Mouse (Mus musculus) embryo, embryonic 9.5 days (tissue): Measurements from ENCODE around the gene P4hb.
"Not testable (repeated sequence)": the region's sequence is repeated elsewhere in the genome, so short reads cannot be mapped to it uniquely, and the experiment has no call there.

Experiments
- DNase-seq: peaks from one replicate; pipeline ENCODE4 v3.0.0-alpha.2; 2017; ENCODE audit errors: extremely low spot score

Gene P4hb

DNA sequence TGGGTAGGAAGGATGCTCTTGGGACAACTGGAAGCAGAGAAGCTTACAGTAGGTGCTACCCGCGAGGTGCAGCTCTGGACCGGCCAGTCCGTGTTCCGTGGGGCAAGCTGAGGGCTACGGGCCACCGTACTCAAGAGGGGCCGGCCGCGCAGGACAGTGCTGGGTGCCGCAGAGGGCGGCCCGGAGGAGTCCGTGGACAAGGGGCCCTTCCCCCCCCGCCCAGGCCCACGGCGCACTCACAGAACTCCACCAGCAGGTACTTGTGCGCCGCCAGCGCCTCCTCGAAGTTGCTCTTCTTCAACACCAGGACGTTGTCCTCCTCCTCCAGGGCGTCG is 669 bp downstream of the P4hb start:
- DNase-seq, result no peak

- no peak for DNase-seq
These were observed 1.2 kb downstream of the P4hb start for GRCm38 (mm10) chr11:120571754-120572416.

GRCm38 (mm10) chr11:120571122-120571521 is 1.9 kb downstream of the P4hb start:
- DNase-seq, result no peak

DNA sequence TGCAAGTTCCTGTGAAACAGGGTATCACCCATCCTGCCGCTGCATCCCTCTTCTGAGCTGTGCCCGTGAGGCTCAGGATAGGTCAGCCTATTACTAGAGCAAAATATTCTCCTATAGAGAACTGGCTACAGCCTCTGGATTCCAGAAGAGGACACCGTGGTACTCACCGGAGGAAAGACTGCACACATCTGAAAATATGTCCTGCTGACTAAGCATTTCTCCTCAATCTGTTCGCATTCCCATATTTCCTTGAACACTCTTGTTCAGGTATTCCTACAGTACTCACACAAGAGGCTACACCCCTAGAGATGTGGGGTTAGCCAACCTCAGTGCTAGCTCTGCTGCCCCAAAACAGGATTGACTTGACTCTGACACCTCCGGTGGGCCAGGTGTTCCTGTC is 4.7 kb downstream of the P4hb start:
- no peak for DNase-seq

- DNase-seq, result no peak
These were observed 7.9 kb downstream of the P4hb start for GRCm38 (mm10) chr11:120565114-120565513.

GRCm38 (mm10) chr11:120562949-120563348 is 10.1 kb downstream of the P4hb start:
- no peak for DNase-seq

DNA sequence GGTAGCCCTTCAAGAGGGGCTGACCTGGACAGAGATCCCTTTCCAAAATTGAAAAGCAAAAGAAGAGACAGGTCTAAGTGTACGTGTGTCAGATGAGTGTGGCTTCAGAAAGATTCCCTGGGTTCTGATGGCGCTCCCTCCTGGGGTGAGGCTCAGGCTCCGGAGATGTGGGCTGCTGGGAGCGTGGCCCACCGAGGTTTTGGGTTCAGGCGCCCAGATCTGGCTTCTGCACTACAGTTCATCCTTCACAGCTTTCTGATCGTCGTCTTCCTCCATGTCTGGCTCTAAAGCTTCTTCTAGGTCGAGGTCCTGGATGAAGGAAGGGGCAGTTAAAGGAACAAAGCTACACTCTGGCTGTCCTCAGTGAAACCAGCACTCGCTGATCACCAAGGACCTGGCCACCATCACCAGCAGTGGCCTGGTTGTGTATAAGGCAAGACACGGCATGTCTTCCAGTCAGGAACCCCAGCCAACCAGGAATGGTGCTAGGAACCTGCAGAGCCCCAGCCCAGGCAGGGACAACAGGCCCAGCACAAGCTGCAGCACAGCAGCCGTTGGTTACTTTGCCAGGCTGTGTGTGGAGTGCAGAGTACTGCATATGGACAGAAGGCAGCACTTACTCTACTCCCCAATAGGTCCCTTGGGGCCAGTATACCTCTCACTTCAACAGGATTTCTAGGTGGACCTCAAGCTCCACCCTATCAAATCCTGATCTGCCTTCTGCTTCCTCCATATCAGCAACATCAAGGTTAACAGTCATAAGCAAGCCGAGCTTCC is 11.9 kb downstream of the P4hb start:
- no peak for DNase-seq

DNA sequence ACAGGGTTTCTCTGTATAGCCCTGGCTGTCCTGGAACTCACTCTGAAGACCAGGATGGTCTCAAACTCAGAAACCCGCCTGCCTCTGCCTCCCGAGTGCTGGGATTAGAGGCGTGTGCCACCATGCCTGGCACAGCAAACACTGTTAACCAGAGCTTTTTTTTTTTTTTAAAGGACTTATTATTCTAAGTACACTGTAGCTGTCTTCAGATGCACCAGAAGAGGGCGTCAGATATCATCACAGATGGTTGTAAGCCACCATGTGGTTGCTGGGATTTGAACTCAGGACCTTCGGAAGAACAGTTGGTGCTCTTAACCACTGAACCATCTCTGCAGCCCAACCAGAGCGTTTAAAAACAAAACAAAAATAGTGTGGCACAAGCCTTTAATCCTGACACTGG is 14.2 kb downstream of the P4hb start:
- not testable (repeated sequence) for DNase-seq

DNA sequence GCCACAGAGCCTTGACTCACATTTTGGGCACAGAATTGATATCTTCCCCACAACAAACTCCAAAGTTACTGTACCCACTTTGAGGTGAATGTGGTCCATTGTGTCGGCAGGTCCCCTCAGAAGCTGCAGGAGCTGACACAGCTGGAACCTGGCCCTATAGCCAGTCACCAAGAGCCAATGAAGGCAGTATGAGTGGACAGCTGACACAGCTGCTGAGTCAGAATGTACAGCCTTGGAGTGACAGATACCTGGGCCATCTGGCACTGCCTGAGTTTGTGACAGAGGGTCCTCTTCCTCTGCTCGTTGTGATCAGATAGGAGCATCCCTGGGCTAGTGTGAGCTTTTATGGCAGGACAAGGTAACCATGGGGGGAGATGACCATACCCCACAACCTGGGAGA is 17.8 kb downstream of the P4hb start:
- no peak for DNase-seq

- no peak for DNase-seq
These were observed 18.2 kb downstream of the P4hb start for GRCm38 (mm10) chr11:120554834-120555233.

DNA sequence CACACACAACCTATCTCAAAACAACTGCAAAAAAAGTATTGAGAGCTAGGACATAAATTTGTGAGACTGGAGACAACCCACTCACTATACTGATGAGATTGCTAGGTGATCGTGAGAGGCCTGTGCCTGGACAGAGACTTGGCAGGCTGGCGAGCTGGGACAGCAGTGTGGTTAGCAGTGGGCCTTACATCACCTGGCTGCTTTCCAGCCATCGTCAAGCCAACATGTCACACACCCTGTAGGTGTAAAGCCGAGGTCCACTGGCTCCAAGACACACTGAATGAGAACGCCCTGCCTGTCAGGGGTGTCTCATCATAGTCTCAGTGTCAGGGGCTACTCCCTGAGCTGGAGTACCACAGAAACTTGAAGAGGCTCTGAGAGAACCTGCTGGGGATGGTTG is 20.3 kb downstream of the P4hb start:
- DNase-seq, result no peak

GRCm38 (mm10) chr11:120550810-120551440 is 22.1 kb downstream of the P4hb start, which contains the start of gene Ppp1r27:
TSS of gene Ppp1r27 (minus strand) at chr11:120551132.
- no peak for DNase-seq

GRCm38 (mm10) chr11:120549986-120550809 is 22.9 kb downstream of the P4hb start:
- no peak for DNase-seq

DNA sequence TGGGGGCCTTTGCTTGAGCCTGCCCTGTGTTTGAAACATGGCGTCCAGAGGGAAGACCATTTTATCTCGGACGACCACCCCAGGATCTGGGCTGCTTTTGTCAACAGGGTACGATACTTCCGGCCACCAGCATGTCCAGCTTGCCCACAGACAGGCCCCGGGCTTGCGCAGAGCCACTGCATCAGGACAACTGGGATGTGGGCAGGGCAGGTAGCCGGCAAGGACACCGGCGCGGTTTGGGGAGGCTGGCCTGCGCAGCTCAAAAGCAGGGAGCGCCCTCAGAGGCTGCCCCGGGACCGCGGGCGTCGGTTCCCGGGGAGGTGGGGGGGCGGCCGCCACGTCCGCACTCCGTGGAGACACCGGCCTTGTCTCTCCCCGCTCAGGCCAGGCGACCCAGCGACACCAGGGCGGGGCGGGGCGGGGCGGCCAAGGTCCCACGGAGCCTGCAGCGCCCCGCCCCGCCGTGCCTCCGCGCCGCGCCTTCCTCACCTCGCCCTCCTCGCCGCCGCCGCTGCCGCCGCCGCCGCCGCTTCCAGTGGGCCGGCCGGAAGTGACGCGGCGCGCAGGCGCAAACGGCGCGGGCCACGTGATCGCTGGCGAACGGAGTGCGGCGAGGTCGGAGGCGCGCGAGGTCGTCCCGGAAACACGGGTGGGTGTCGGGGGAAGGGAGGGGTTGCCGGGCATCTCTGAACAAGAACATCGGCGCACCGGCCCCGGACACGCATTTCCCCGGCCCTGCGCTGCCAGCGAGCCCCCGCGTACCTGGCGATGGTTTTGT is 23.7 kb downstream of the P4hb start, which contains the start of gene Mcrip1:
Mcrip1 (minus strand) TSS at position 560 of the 778 bp plus-strand sequence.
- peak; percentile 90 for DNase-seq

DNA sequence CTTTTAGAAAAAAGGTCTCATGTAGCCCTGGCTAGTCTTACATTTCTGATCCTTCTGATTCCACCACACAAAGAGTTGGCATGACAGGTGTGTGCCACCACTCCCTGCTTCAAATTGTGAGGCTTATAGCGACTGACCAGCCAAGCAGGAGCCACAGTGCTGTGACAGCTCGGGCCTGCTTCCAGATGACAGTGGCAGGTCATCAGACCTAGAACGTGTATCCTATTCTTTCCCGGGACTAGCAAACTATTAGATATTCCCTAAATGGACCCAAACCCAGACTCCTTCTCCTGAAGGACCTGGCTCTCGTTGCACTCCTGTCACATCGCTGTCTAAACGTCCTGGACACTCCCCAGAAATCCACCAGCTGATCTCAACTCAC is 24.3 kb downstream of the P4hb start:
- DNase-seq, result no peak

DNA sequence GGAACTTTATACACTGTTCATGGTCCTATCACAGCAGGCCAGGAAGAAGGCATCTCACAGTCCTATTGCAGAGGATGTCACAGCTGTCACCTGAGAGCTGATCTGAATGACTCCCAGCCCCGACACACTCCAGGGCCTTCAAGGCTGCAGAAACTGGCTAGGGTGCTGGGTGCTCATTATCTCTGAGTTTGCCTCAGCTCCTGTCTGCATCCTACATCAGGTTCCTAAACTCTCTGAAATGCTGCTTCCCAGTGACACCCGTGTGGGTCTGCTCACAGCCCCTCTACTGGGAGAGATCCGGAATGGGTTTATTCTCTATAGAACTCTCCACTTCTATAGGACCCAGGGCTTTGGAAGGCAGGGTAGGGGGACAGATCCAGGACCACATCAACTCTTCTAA is 24.8 kb downstream of the P4hb start:
- DNase-seq, result no peak

GRCm38 (mm10) chr11:120547469-120547868 is 25.6 kb downstream of the P4hb start:
- DNase-seq, result no peak

GRCm38 (mm10) chr11:120545964-120546363 is 27.1 kb downstream of the P4hb start:
- no peak for DNase-seq

- DNase-seq, result no peak
These were observed 30.7 kb downstream of the P4hb start for GRCm38 (mm10) chr11:120542376-120542775.

DNA sequence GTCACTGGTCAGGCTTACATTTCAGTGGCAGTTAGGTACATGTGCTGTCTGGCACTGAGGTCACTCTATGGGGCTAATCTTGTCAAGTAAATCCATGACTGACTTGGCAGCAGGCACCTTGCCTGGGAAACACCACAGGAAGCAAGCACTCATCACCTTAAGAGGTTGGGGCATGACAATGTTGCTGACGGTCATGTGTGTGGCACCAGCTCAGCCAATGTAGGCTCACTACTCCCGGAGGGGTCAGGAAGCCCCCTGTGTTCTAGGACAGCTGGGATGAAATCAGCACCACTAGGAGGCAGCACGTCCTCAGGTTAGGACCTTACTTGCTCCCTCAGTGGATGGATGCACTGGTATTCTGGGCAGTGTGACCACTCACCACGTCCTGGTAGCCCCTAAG is 31.1 kb downstream of the P4hb start:
- no peak for DNase-seq

DNA sequence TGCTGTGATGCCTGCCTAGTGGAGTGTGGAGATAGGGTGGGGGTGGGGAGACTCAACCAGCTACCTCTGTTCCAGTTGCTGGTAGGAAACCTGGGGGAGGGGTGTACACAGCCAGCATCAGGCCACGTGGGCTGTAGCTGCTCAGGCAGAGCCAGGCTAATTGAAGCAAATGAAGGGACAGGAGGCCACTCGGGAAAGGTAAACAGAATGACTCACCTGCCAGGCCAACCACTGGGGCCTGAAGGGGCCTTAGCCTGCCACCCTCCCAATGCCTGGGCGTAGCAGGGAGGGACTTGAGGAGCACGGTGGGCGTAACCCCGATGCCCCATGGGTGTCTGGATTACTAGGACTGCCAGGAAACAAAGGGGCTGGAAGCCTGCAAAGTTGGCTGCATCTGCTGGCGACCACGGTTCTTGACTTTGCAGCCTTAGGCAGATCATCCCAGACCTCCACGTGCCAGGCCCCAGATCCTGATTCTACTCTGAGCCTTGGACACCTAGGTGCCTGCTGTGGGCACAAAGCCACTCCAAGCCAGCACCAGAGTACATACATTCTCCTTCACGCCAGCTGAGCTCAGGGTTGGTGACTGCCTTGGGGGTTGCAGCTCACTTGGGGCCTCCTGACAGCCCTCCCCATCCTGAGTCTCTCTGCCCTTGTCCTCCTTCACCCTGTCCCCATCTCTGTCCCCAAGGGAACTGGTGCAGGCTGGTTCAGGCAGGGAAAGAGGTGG is 33.6 kb downstream of the P4hb start:
- peak; percentile 49 for DNase-seq
